Mouse (Mus musculus): ENCODE data around the gene Mslnl. TPM values are rescaled to one million over a fixed set of nuclear protein-coding genes. Genes with fewer than 3 reads are reported as not detected.

Gene Mslnl
- total and polyA plus RNA-seq, 2 experiments from 2014 or later, result not detected

GRCm38 (mm10) chr17:25721476-25721875 lies 14.4 kb upstream of the Mslnl start:
- ATAC-seq (ENCODE audit: low FRiP score), result no peak
- no peak for TF ChIP-seq CTCF (IDR thresholded peaks at IDR 0.05)
- H3K27me3 ChIP-seq (ENCODE audit: insufficient read depth, low read length), result peaks cover 6% of the 10 kb centered on the region
- no peak for DNase-seq (ENCODE audit: low spot score)
- H3K9ac ChIP-seq (replicated peaks; ENCODE audit: low read length, poor library complexity, severe bottlenecking), result no peak overlapping the region
- no peaks in the 10 kb centered on the region; the same call in 1 of the 2 replicates for H3K36me3 ChIP-seq (ENCODE audit: insufficient read depth, low read length)
- no peak overlapping the region for H3K27ac ChIP-seq (ENCODE audit: low read depth, low read length)
- no peak overlapping the region for H3K4me3 ChIP-seq (ENCODE audit: low read depth, low read length)
- WGBS, result 93% methylated on average over 5 of the region's 5 CpGs
- 0 out of 2 replicates have a peak, but pooled peaks cover under 1% of the 10 kb centered on the region for H3K4me1 ChIP-seq (ENCODE audit: insufficient read depth, low read length)
- H3K9me3 ChIP-seq (ENCODE audit: low read length), result no peaks in the 10 kb centered on the region
- no peak overlapping the region for H3K4me2 ChIP-seq (ENCODE audit: low read depth, low read length, poor library complexity, severe bottlenecking)

GRCm38 (mm10) chr17:25723470-25723869 lies 12.4 kb upstream of the Mslnl start:
- Histone ChIP-seq H3K9me3 (ENCODE audit: low read length) (no peaks in the 10 kb centered on the region), H3K4me3 (ENCODE audit: low read depth, low read length) (no peak overlapping the region), H3K36me3 (ENCODE audit: insufficient read depth, low read length) (no peaks in the 10 kb centered on the region; the same call in 1 of the 2 replicates), H3K4me1 (ENCODE audit: insufficient read depth, low read length) (peaks cover 10% of the 10 kb centered on the region), H3K9ac (replicated peaks; ENCODE audit: low read length, poor library complexity, severe bottlenecking) (no peak overlapping the region), H3K27me3 (ENCODE audit: insufficient read depth, low read length) (no peaks in the 10 kb centered on the region), H3K27ac (ENCODE audit: low read depth, low read length) (no peak overlapping the region), H3K4me2 (ENCODE audit: low read depth, low read length, poor library complexity, severe bottlenecking) (no peak overlapping the region)
- DNase-seq (ENCODE audit: low spot score) (no peak), ATAC-seq (ENCODE audit: low FRiP score) (no peak)
- no peak for TF ChIP-seq CTCF (IDR thresholded peaks at IDR 0.05)
- WGBS, result 95% methylated on average over 19 of the region's 19 CpGs

GRCm38 (mm10) chr17:25723919-25724318 lies 11.9 kb upstream of the Mslnl start:
- H3K4me3 ChIP-seq (ENCODE audit: low read depth, low read length), result no peak overlapping the region
- H3K36me3 ChIP-seq (ENCODE audit: insufficient read depth, low read length), result peaks cover 3% of the 10 kb centered on the region; the same call in 1 of the 2 replicates
- no peaks in the 10 kb centered on the region for H3K9me3 ChIP-seq (ENCODE audit: low read length)
- H3K4me1 ChIP-seq (ENCODE audit: insufficient read depth, low read length), result peaks cover 15% of the 10 kb centered on the region
- no peaks in the 10 kb centered on the region for H3K27me3 ChIP-seq (ENCODE audit: insufficient read depth, low read length)
- H3K27ac ChIP-seq (ENCODE audit: low read depth, low read length), result no peak overlapping the region
- peak; percentile 44 for TF ChIP-seq CTCF (IDR thresholded peaks at IDR 0.05)
- no peak for ATAC-seq (ENCODE audit: low FRiP score)
- H3K9ac ChIP-seq (replicated peaks; ENCODE audit: low read length, poor library complexity, severe bottlenecking), result no peak overlapping the region
- H3K4me2 ChIP-seq (ENCODE audit: low read depth, low read length, poor library complexity, severe bottlenecking), result no peak overlapping the region
- 77% methylated on average over 7 of the region's 7 CpGs for WGBS
- DNase-seq (ENCODE audit: low spot score), result no peak

GRCm38 (mm10) chr17:25725264-25725663 lies 10.6 kb upstream of the Mslnl start:
- TF ChIP-seq CTCF (IDR thresholded peaks at IDR 0.05), result no peak
- WGBS, result 86% methylated on average over 6 of the region's 6 CpGs
- Histone ChIP-seq H3K9ac (replicated peaks; ENCODE audit: low read length, poor library complexity, severe bottlenecking) (no peak overlapping the region), H3K9me3 (ENCODE audit: low read length) (no peaks in the 10 kb centered on the region), H3K4me3 (ENCODE audit: low read depth, low read length) (no peak overlapping the region), H3K4me2 (ENCODE audit: low read depth, low read length, poor library complexity, severe bottlenecking) (no peak overlapping the region), H3K27ac (ENCODE audit: low read depth, low read length) (no peak overlapping the region), H3K36me3 (ENCODE audit: insufficient read depth, low read length) (peaks cover 5% of the 10 kb centered on the region; the same call in 1 of the 2 replicates), H3K27me3 (ENCODE audit: insufficient read depth, low read length) (no peaks in the 10 kb centered on the region), H3K4me1 (ENCODE audit: insufficient read depth, low read length) (peaks cover 15% of the 10 kb centered on the region)
- DNase-seq (ENCODE audit: low spot score), result no peak
- no peak for ATAC-seq (ENCODE audit: low FRiP score)

GRCm38 (mm10) chr17:25727265-25728008 lies 8.4 kb upstream of the Mslnl start, which contains the start of the genes Chtf18 and Rpusd1:
Chtf18 (minus strand) TSS chr17:25727419.
Rpusd1 (plus strand) TSS chr17:25727670.
- Histone ChIP-seq H3K36me3 (ENCODE audit: insufficient read depth, low read length) (peaks cover 13% of the 10 kb centered on the region), H3K9me3 (ENCODE audit: low read length) (no peaks in the 10 kb centered on the region), H3K4me3 (ENCODE audit: low read depth, low read length) (peak within 1 kb of the TSS; percentile 63), H3K27me3 (ENCODE audit: insufficient read depth, low read length) (no peaks in the 10 kb centered on the region), H3K4me2 (ENCODE audit: low read depth, low read length, poor library complexity, severe bottlenecking) (peak within 1 kb of the TSS; percentile 95), H3K9ac (replicated peaks; ENCODE audit: low read length, poor library complexity, severe bottlenecking) (peak within 1 kb of the TSS; percentile 86), H3K27ac (ENCODE audit: low read depth, low read length) (peak within 1 kb of the TSS; percentile 32; the same call in 1 of the 2 replicates), H3K4me1 (ENCODE audit: insufficient read depth, low read length) (peaks cover 15% of the 10 kb centered on the region)
- no peak for TF ChIP-seq CTCF (IDR thresholded peaks at IDR 0.05)
- DNase-seq (ENCODE audit: low spot score), result peak; percentile 100
- ATAC-seq (ENCODE audit: low FRiP score), result peak; percentile 97
- under 1% methylated on average over 37 of the region's 37 CpGs for WGBS

GRCm38 (mm10) chr17:25728009-25728270 lies 7.9 kb upstream of the Mslnl start:
- Histone ChIP-seq H3K36me3 (ENCODE audit: insufficient read depth, low read length) (peaks cover 13% of the 10 kb centered on the region), H3K4me2 (ENCODE audit: low read depth, low read length, poor library complexity, severe bottlenecking) (peak overlapping the region; percentile 95), H3K4me3 (ENCODE audit: low read depth, low read length) (peak overlapping the region; percentile 63), H3K9ac (replicated peaks; ENCODE audit: low read length, poor library complexity, severe bottlenecking) (peak overlapping the region; percentile 86), H3K9me3 (ENCODE audit: low read length) (no peaks in the 10 kb centered on the region), H3K4me1 (ENCODE audit: insufficient read depth, low read length) (peaks cover 15% of the 10 kb centered on the region), H3K27me3 (ENCODE audit: insufficient read depth, low read length) (no peaks in the 10 kb centered on the region), H3K27ac (ENCODE audit: low read depth, low read length) (peak overlapping the region; percentile 32; the same call in 1 of the 2 replicates)
- WGBS, result 27% methylated on average over 4 of the region's 4 CpGs
- TF ChIP-seq CTCF (IDR thresholded peaks at IDR 0.05), result no peak
- ATAC-seq (ENCODE audit: low FRiP score), result no peak; the same call in 1 of the 2 replicates
- DNase-seq (ENCODE audit: low spot score), result no peak
